Mouse (Mus musculus) urinary bladder, adult 18-20 months (tissue): ENCODE results near the gene Hnf4a.
"Not testable (repeated sequence)": the region's sequence is repeated elsewhere in the genome, so short reads cannot be mapped to it uniquely, and the experiment has no call there.

Source experiments
- DNase-seq, 2 experiments: peaks; one replicate each; pipeline ENCODE4 v3.0.0; 2022; ENCODE audit warnings: low spot score in 2 of 2, mixed read lengths in 2 of 2

Hnf4a gene

DNA sequence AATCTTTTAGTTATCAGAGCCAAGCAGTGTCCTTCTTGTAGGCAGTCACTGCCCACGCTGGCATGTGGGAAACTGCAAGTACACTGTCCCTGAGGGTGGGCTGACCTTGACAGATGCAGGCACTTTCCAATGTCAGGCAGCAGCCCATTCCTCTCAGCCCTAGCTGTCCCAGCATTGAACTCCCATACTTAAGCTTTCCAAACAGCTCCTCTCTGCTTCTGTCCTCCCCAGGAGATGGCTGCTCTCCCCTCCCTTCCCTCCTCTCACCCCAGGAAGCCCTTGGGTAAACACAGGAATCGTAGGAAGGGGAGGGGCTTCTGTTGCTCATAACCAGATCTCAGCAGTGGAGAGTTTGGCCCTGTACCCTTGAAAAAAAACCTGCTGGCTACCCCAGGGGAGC lies 88.5 kb downstream of the Hnf4a start:
- DNase-seq = no peak

DNA sequence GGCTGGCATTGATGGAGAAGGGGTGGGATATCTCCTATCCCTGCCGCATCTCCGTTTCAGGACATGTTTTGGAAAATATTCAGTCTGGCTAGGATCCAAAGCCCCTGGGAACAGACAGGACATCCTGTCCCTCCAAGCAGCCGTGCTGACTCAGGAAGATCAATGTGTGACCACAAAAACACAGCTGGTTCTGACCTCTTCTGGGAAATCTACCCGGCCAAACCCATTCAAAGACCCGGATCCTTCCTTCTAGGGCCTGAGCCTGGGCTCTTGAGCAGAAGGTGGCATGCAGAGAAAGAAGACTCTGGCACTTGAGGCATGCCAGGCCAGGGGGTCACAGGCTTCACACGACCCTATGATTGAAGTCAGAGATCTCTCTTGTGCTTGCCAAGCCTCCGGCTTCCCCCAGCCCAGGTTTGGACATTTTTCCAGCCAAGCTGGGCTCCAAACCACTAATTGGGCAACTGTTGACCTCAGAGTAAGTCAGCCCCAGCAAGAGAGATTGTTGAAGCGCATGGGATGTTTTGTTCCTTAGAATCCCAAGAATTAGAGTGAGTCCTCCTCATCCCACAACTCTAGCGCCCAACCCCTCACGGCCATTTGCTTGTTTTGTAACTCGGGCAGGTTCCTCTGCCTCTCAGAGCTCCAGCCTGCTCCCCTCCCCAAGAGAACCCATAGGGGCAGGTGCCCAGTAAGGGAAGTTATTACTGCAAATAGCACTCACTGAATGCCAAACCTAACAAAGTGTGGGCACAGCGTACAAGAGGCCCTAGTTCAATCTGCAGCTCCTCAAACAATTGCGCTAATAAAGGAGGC lies 89.7 kb downstream of the Hnf4a start:
- DNase-seq = no peak

DNA sequence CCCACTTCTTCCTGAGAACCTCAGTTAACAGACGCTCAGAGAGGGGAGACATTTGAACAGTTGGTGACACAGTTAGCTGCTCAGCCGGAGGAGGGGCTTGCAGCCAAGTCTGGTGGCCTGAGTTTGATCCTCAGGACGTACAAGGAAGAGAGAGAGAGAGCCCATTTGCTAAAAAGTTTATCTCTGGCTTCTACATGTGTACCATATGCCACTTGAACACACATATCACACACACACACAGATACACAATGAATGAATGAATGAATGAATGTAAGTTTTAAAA lies 90.2 kb downstream of the Hnf4a start:
- DNase-seq = no peak

- no peak for DNase-seq
These were observed 91.1 kb downstream of the Hnf4a start for GRCm38 (mm10) chr2:163597661-163598060.

DNA sequence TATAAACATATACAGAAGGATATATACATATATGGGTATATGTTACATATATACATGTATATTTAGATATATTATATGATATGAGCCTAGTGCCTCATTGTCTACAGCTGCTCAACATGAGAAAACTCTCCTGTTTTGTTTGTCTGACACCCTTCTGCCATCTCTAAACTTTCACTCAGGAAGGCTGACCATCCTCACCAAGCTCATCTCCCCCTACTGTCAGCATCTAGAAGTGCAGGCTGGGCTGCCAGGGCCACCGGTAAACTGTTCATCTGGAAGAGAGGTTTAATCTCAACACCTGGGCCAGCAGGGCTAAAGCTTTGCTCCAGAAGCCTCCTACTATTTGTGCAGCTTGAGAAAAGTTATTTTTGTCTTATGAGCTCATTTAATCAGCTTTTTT lies 92.6 kb downstream of the Hnf4a start:
- peak in 1 of 2 experiments; percentile 50 for DNase-seq

GRCm38 (mm10) chr2:163601066-163601465 lies 94.5 kb downstream of the Hnf4a start:
- no peak for DNase-seq

DNA sequence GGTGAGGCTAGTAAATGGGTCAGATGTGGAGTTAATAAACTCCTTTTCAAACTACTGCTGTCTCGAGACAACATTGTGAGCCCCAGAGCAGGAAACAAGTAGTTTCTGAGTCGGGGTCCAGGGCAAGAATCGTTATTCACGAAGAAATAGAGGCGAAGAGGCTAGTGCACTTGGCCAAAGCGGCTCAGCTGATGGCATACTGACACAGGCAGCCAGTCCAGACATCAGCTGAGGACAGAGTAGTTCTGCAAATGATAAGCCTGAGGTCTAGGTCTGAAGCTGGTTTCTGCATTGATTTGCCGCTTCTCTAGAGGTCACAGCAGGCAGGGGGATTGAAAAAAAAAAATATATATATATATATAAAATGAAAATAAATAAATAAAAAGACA lies 95.1 kb downstream of the Hnf4a start:
- no peak for DNase-seq

- DNase-seq = peak; percentile 71 to 80
These were observed 95.7 kb downstream of the Hnf4a start, which contains the start of gene Ttpal for GRCm38 (mm10) chr2:163602101-163602971. Gene Ttpal, plus strand, starts transcription at chr2:163602314.

DNA sequence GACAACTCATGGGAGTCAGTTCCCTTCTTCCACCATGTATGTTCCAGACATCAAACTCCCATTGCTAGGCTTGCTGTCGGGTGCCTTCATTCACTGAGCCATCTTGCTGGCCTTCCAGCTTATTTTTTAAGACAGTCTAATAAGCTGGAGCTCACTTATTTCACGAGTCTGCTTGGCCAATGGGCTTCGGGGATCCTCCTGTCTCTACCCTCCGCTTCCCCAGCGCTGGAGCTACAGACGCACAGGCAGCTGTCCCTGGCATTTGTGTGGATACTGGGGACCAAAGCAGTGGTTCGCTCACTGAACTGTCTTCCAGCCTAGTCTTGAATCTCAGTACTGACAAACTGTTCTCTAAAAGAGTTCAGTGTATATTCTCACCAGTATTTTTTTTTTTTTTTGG lies 99.6 kb downstream of the Hnf4a start:
- no peak for DNase-seq

GRCm38 (mm10) chr2:163608008-163608407 lies 101.4 kb downstream of the Hnf4a start:
- no peak for DNase-seq

DNA sequence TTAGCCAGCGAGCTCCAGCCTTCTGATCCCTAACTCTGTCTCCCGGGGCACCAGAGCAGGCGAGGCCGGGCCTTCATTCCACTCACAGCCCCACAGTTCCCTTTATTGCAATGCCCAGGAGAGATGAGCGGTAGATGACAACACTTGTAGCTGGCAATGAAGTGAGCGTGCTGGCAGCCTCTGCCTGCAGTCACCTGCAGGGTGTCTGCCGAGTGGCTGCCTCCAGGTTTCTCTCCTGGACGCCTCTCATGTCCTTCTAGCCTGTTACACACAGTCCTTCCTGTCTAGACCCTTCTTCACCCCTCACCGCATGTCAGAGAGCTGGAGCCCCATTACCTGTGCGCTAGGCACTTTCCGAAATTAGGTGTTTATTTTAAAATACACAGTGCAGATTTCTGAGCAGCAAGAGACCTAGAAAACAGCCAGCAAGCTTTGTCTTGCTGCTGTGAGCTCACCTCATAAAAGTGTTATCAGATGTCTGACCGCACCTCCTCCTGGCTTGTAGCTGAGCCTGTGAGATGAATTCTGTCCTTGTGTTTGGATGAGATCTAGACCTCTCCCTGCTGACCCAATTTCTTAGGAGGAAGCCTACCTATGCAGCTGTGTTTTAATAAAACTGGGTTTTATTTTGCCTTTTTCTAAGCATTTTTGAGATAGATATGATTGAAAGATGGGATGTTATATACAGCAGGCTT lies 102.8 kb downstream of the Hnf4a start:
- no peak for DNase-seq

GRCm38 (mm10) chr2:163611176-163611575 lies 104.6 kb downstream of the Hnf4a start:
- DNase-seq = peak; percentile 39 to 69

- no peak for DNase-seq
These were observed 106.6 kb downstream of the Hnf4a start for GRCm38 (mm10) chr2:163613206-163613605.

DNA sequence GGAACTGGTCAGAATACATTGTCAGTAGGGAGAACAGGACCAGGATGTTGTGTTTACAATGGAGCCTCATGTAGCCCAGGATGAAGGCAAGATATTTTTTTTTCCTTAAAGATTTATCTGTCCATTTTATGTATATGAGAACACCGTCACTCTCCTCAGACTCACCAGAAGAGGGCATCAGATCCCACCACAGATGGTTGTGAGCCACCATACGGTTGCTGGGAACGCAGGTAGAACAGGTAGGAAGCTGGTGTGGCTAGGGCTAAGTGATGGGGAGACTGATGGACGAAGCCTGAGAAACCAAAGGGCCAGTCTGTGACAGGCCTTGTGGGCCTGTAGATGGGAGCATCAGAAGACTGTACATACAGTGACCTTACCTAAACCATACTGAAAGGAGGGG lies 107.4 kb downstream of the Hnf4a start:
- DNase-seq = no peak

GRCm38 (mm10) chr2:163615401-163615800 lies 108.8 kb downstream of the Hnf4a start:
- no peak for DNase-seq

DNA sequence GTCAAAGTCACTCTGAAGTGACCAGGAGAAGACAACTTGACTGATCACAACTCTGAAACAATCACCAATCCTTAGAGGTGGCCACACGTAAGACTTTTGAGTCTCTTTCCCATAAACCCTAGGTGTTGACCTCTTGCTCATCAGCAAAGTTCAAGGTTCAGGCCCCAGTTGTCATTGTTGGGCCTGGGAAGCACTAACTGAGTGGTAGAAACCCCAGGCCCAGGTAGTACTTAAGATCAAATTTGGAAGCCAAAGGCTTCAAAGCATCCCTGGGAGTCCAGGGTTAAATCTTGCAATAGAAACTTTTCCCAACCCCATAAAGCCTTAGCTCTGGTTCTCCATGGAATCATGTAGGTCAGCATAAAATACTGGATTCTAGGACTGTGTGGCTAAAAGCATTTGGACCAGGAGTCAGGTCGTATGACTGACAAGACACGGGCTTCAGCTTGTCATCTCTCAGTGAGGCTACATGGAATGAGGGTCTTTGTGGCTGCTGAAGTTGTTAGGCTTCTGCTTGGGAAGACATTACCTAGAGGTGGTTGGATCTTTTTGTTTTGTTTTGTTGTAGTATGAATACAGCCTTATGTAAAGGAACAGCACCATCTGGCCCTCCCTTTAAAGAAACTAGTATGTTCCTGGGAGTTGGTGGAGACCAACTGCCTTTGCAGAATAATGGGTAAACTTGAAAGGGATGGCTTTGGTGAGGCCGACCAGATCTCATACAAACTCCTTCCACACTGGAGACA lies 109.5 kb downstream of the Hnf4a start:
- DNase-seq = no peak

- no peak for DNase-seq
These were observed 110.1 kb downstream of the Hnf4a start for GRCm38 (mm10) chr2:163616652-163617227.

GRCm38 (mm10) chr2:163617232-163617863 lies 110.7 kb downstream of the Hnf4a start:
- DNase-seq = no peak

DNA sequence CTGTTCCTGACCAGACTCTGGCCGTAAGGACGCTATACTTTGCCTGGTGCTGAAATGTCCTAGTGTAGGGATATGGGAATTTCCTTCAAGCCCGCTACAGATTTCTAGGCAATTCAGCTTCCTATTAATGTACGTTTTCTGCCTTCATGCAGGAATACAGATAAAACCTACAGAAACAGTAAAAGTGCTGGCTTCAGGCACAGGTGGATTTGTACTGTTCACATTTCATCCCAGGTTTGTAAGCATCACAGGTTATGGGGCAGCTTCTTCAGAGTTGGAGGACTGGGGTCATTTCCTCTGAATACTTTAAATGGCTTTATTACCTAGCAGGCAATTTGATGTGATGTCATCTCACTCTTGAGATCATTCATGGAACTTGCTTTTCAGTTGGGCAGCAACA lies 111.3 kb downstream of the Hnf4a start:
- no peak for DNase-seq

DNA sequence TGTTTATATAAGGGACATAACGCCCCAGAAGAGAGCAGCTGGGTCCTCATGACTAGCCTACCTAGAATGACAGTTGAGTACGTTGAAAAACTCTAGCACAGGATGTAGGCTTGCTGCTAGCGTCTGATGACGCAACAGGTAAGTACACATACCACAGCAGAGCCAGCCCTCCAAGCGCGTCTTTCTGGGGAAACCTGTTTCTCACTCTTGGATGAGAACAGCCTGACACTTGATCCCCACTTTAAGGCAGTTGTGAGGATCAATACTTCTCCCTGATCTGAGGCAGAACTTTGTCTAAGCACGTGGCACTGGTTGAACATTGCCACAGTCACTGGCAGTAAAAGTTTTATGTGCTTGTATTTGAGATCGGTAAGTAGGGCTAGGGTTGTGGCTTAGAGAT lies 113.8 kb downstream of the Hnf4a start:
- DNase-seq = peak in 1 of 2 experiments; percentile 34

DNA sequence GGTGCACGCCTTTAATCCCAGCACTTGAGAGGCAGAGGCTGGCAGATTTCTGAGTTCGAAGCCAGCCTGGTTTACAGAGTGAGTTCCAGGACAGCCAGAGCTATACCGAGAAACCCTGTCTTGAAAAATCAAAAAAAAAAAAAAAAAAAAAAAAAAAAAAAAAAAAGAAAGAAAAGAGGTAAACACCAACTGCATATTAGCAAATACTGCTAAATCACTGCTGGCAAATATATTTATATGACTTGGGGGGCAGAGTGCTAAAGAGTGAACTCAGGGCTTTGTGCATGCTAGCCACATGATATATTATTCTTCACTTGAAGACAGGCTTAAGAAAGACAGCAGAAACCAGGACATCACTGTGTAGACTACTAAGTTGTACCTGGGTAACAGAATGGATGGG lies 114.8 kb downstream of the Hnf4a start:
- not testable (repeated sequence) for DNase-seq
